Mouse (Mus musculus): Measurements from ENCODE around the gene Bag5.

GRCm38 (mm10) chr12:111718656-111719055, 5.6 kb upstream of the Bag5 start:
- TF ChIP-seq CTCF (IDR thresholded peaks at IDR 0.05; ENCODE audit: extremely low read depth, insufficient read depth, low read length) (no peak), POLR2A (IDR thresholded peaks at IDR 0.05; ENCODE audit: extremely low read depth, insufficient read depth, low read length) (no peak)

Measured in cortical plate, adult 2 months (tissue).